Mouse (Mus musculus) kidney, adult 2 months (tissue): ENCODE results near the gene Pdhx. TPM values are rescaled to one million over a fixed set of nuclear protein-coding genes. Genes with fewer than 3 reads are reported as not detected.

Source experiments
- DNase-seq: peaks from one replicate; pipeline ENCODE4 v3.0.0; 2021
- H3K27ac ChIP-seq: fragments of 200-500 bp; 2 replicates; pipeline ENCODE4 v1.5.1; 2012; ENCODE audit warnings: low read depth, low read length, control low read depth, inconsistent platforms; ENCODE audit not compliant: insufficient read depth
- H3K27me3 ChIP-seq: fragments of 200-500 bp; replicated peaks from 2 replicates; pipeline ENCODE4 v1.6.1; 2012; ENCODE audit warnings: mild to moderate bottlenecking, moderate library complexity, low read length, inconsistent platforms; ENCODE audit not compliant: control insufficient read depth, insufficient read depth
- H3K36me3 ChIP-seq: fragments of 200-500 bp; 2 replicates; pipeline ENCODE4 v1.6.1; 2012; ENCODE audit warnings: mild to moderate bottlenecking, moderate library complexity, low read length, inconsistent platforms; ENCODE audit not compliant: control insufficient read depth, insufficient read depth
- H3K4me1 ChIP-seq: fragments of 200-500 bp; 2 replicates; pipeline ENCODE4 v1.6.1; 2011; ENCODE audit warnings: low read length; ENCODE audit not compliant: control insufficient read depth, insufficient read depth
- H3K4me3 ChIP-seq: fragments of 200-500 bp; 2 replicates; pipeline ENCODE4 v1.5.1; 2011; ENCODE audit warnings: mild to moderate bottlenecking, low read depth, low read length, control low read depth; ENCODE audit not compliant: insufficient read depth
- CTCF ChIP-seq: fragments of 200-500 bp; conservative IDR thresholded peaks from 2 replicates; pipeline ENCODE4 v1.5.1; 2011; ENCODE audit warnings: low read depth, mild to moderate bottlenecking, control low read depth, low read length, moderate library complexity, mixed read lengths; ENCODE audit not compliant: insufficient read depth, insufficient read length
- POLR2A ChIP-seq: fragments of 200-500 bp; IDR thresholded peaks from one replicate; pipeline ENCODE4 v1.6.1; 2011; ENCODE audit warnings: low read depth, low read length, control low read depth
- WGBS: fragments of 180-500 bp; shearing (Covaris S2); methylation state at CpG from one replicate; pipeline ENCODE4 v1.1.7; 2018; 5-methylcytosine and 5-hydroxymethylcytosine counted together
- polyA plus RNA-seq: library from polyadenylated mRNA; depleted of rRNA; stranded (reverse); fragments of >200 nt; gene quantifications from 2 replicates; pipeline ENCODE4 v1.2.3, GENCODE M21; 2012

The Pdhx gene
- polyA plus RNA-seq, 1 experiment, result 37.2 TPM

DNA sequence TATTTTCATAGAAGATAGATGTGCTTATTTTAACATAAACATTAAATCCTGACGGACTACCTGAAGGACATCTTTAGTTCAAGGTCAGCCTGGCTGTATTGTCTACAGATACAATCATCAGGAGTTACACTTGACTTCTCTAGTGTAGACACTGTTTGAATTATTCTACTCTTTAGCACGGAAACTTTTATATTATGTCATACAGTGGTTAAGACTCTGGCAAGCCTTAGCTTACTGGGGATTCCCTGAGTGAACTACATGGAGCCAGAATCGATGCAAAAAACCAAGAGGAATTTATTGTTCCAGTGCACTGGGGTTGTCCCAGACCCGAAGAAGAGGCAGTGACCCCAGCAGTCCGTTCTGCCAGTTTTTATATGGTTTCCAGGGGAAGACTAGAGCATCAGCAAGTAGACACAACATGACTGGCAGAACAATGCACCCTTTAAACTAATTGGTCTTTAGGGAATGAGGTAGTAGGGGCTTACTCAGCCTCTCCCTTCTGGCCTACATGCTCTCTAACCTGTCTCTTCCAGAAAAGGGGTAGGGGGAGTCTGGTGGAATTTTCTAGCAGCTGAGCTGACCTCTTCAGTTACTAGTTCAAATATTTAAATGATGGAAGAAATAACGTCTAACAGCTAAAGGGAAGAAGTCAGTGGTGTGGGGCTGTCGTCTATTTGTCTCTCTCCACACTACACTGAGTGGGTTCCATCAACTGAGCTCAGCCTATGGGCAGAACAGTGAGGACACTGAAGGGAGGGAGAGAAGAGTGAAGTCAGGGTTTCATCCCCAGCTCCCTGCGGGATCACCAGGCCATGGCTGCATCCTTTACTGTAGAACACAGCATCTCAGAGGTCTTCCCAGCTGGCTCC lies 6.4 kb downstream of the Pdhx start:
- 54% methylated on average over 8 of the region's 8 CpGs for WGBS
- H3K4me1 ChIP-seq, result peaks cover 5% of the 10 kb centered on the region; the same call in 1 of the 2 replicates
- no peaks in the 10 kb centered on the region for H3K27me3 ChIP-seq
- no peaks in the 10 kb centered on the region for H3K36me3 ChIP-seq
- TF ChIP-seq POLR2A (no peak), CTCF (no peak)
- no peak for DNase-seq
- H3K4me3 ChIP-seq, result no peak overlapping the region
- H3K27ac ChIP-seq, result no peak overlapping the region

DNA sequence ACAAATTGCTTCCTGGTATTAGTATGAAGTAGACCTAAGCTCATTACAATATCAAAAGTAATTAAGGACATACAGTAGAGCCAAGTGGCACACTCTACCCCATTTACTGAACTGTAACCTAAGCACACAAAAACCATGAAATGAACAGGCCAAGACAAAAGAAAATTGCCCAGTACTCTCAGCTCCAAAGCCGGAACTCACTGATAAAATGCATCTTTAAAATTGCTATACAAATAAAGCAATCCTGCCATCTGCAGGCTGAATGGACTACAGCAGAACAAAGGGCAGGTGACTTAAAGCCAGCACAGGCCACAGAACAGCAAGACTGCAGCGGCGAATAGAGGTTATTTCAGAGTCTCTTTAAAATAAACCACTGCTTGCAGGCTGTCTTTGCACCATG lies 10.4 kb downstream of the Pdhx start:
- H3K27ac ChIP-seq, result no peak overlapping the region
- peak; percentile 59 for DNase-seq
- no peaks in the 10 kb centered on the region for H3K27me3 ChIP-seq
- TF ChIP-seq CTCF (peak; percentile 69), POLR2A (no peak)
- H3K4me1 ChIP-seq, result peaks cover 6% of the 10 kb centered on the region; the same call in 1 of the 2 replicates
- no peaks in the 10 kb centered on the region for H3K36me3 ChIP-seq
- no peak overlapping the region for H3K4me3 ChIP-seq
- WGBS, result 24% methylated on average over 3 of the region's 3 CpGs

DNA sequence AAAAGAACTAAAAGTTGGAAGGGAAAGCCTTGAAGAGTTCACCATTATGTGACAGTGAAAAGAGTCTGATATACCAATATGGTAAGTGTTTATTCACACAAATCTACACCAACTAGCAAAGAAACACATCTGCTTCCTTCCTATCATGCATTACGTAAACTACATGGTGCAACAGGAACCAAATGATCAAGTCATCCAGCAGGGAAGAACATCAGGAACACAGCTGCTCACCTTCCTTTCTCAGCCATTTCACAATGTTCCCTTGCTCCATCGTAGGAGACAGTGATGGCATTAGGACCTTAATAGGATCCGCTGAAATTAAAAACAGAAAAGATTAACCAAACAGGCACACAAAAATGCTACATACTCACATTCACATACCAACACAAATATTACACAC lies 15.0 kb downstream of the Pdhx start:
- no peaks in the 10 kb centered on the region for H3K36me3 ChIP-seq
- 0 out of 2 replicates have a peak, but pooled peaks cover 3% of the 10 kb centered on the region for H3K4me1 ChIP-seq
- no peaks in the 10 kb centered on the region for H3K27me3 ChIP-seq
- no peak overlapping the region for H3K27ac ChIP-seq
- TF ChIP-seq POLR2A, result no peak
- TF ChIP-seq CTCF, result no peak
- H3K4me3 ChIP-seq, result no peak overlapping the region
- no peak for DNase-seq
- 92% methylated on average over 3 of the region's 3 CpGs for WGBS

DNA sequence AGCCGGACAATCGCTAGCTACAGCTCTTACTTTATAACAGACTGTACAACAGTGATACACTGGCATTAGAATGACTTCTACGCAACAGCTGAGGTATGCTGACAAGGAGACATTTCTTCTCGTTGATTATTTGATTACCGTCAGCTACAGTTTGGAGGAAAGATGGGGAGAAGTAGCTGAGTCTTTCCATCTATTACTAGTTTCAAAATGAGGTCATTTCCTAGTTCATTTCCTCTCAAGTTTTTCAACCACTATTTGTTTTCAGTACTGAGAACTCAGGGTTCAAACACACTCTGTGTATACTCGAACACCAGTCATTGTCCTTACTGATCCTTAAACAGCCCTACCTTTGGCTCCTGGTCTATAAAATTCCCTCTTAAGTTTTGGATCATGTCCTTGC lies 17.5 kb downstream of the Pdhx start:
- H3K4me1 ChIP-seq, result 0 out of 2 replicates have a peak, but pooled peaks cover 3% of the 10 kb centered on the region
- H3K27me3 ChIP-seq, result no peaks in the 10 kb centered on the region
- DNase-seq, result no peak
- no peak for TF ChIP-seq POLR2A
- TF ChIP-seq CTCF, result no peak
- H3K27ac ChIP-seq, result no peak overlapping the region
- WGBS, result 88% methylated on average over 6 of the region's 6 CpGs
- no peaks in the 10 kb centered on the region for H3K36me3 ChIP-seq
- no peak overlapping the region for H3K4me3 ChIP-seq

DNA sequence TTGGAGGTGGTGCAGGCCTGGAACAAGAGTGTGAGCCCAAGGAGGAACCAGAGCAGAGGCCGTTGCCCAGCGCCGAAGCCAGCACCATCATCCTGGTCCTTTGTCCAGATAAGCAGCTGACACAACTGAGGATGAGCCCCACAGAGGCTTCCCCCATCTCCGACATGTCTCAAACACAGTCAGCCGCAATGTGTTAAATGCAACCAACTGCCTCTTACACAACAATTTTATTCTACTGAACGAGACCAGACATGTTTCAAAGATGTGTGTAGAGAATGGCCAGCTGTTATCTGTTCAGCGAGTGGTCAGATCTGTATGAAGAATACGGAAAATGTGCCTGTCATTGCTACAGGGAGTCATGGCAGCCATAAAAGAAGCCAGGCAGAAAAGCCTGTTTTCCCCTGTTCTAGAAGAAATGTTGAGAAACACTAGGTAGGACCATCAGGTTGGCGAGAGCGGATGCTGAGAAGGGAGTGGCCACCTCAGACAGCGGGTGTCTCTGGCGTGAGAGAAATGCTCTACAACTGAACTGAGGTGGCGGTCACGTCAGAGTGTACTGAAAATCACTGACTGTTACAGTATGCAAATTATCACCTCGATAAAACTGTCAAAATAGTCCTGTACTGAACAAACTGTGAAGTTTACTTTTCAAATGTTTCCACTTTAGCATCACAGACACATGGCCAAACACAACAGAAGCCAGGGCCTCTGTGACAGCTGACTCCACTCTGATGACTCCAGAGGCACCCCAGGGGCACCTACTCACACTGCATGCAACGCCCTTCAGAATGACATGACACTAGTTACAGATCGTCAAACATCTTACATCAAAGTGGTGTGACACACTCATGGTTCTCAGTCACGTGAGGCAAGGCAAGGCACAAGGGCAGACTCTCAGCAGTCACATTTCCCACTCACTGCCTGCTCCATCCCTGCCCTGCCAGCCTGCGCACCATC lies 21.1 kb downstream of the Pdhx start:
- TF ChIP-seq CTCF, result no peak
- no peak for TF ChIP-seq POLR2A
- DNase-seq, result no peak
- Histone ChIP-seq H3K4me1 (no peaks in the 10 kb centered on the region), H3K27me3 (no peaks in the 10 kb centered on the region), H3K4me3 (no peak overlapping the region), H3K27ac (no peak overlapping the region), H3K36me3 (no peaks in the 10 kb centered on the region)
- 79% methylated on average over 19 of the region's 19 CpGs for WGBS

DNA sequence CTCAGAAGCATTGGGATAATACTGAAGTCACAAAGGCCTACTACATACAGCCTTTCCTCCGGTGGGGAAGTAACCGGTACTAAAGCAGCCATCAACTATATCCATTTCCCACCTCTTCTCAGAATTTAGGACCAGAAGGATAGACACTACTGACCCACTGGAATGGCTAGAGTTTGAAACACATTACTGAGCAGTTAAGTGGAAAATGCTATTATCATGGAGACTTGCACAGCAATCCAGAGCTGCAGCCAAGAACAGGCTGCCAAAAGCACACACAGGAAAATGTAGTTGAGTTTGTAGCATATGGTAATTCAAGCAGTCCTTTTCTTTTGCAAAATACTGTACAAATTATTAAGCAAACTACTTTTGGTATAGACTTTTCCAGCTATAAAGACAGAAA lies 28.0 kb downstream of the Pdhx start:
- no peaks in the 10 kb centered on the region for H3K4me1 ChIP-seq
- TF ChIP-seq CTCF (no peak), POLR2A (no peak)
- no peak for DNase-seq
- H3K27ac ChIP-seq, result no peak overlapping the region
- WGBS, result 92% methylated on average over 2 of the region's 2 CpGs
- H3K27me3 ChIP-seq, result no peaks in the 10 kb centered on the region
- no peaks in the 10 kb centered on the region for H3K36me3 ChIP-seq
- H3K4me3 ChIP-seq, result no peak overlapping the region

DNA sequence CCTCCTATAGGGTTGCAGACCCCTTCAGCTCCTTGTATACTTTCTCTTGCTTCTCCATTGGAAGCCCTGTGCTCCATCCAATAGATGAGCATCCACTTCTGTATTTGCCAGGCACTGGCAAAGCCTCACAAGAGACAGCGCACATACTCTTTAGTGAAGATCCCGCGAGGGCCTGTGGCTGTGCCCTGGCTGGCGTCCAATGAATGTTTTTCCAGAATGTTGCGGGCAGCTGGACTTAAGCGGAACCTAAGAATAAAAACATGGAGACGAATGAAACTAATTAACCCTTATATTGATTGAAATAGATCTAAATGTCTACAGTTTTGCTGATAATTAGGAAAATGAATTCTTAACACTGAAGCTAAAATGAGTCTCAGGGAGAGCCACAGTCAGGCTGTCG lies 32.4 kb downstream of the Pdhx start:
- no peaks in the 10 kb centered on the region for H3K27me3 ChIP-seq
- DNase-seq, result no peak
- TF ChIP-seq CTCF (no peak), POLR2A (no peak)
- WGBS, result 66% methylated on average over 8 of the region's 8 CpGs
- H3K36me3 ChIP-seq, result no peaks in the 10 kb centered on the region; the same call in 1 of the 2 replicates
- no peak overlapping the region for H3K4me3 ChIP-seq
- peaks cover 6% of the 10 kb centered on the region; the same call in 1 of the 2 replicates for H3K4me1 ChIP-seq
- no peak overlapping the region for H3K27ac ChIP-seq
